Mouse (Mus musculus) small intestine, adult 2 months (tissue): ENCODE data around the gene Cpd.

ENCODE experiments used
- CTCF ChIP-seq: fragments of 200-500 bp; IDR thresholded peaks from 2 replicates; pipeline ENCODE4 v1.5.1; 2012; ENCODE audit warnings: low read depth, mild to moderate bottlenecking, control low read depth, inconsistent platforms, low read length, moderate library complexity, mixed read lengths; ENCODE audit not compliant: insufficient replicate concordance, insufficient read length; ENCODE audit errors: extremely low read depth
- POLR2A ChIP-seq: fragments of 200-500 bp; IDR thresholded peaks from 2 replicates; pipeline ENCODE4 v1.6.1; 2012; ENCODE audit warnings: low read depth, mild to moderate bottlenecking, control low read depth, inconsistent platforms, low read length, moderate library complexity

DNA sequence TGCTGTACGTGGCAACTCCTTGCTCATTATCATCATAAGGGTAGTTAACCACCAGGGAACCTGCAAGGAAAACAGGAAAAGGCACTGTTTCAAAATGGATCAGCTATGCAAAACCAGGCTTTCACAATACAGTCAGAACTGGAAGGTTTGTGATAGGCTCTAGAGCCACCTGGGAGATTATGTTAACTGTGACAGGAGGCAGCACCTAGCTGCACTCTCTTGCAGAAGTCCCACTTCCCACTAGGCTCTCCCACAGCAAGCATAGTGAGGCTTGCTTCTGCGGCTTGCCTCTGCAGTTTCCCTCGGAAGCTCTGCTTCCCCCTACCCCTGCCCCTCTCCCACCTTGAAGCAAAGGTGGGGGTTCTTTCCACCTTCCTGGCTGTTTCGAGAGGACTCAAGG is 40.8 kb downstream of the Cpd start:
- no peak for TF ChIP-seq CTCF
- no peak for TF ChIP-seq POLR2A
